Mouse (Mus musculus): ENCODE data around the gene Gtf3c5. TPM values are rescaled to one million over a fixed set of nuclear protein-coding genes. Genes with fewer than 3 reads are reported as not detected.
A peak's percentile ranks its signal among the peaks of the same experiment; 100 is the strongest.

Gtf3c5 gene
- polyA plus RNA-seq, 1 experiment from 2014 or later: 37.2 TPM

- Histone ChIP-seq H3K4me1 (peaks cover 89% of the 10 kb centered on the region), H3K9me3 (replicated peaks) (no peaks in the 10 kb centered on the region), H3K27ac (replicated peaks) (0 out of 2 replicates have a peak overlapping the region, but pooled peaks have one; percentile 37), H3K9ac (replicated peaks) (no peak overlapping the region), H3K4me3 (replicated peaks) (no peak overlapping the region), H3K4me2 (peak overlapping the region; percentile 24), H3K36me3 (peaks cover 4% of the 10 kb centered on the region; the same call in 1 of the 2 replicates), H3K27me3 (replicated peaks) (no peaks in the 10 kb centered on the region)
- ATAC-seq (ENCODE audit: low FRiP score): no peak
- 19% methylated on average over 2 of the region's 2 CpGs for WGBS
Measured at GRCm38 (mm10) chr2:28518231-28518630, 65.3 kb downstream of the Gtf3c5 start.

DNA sequence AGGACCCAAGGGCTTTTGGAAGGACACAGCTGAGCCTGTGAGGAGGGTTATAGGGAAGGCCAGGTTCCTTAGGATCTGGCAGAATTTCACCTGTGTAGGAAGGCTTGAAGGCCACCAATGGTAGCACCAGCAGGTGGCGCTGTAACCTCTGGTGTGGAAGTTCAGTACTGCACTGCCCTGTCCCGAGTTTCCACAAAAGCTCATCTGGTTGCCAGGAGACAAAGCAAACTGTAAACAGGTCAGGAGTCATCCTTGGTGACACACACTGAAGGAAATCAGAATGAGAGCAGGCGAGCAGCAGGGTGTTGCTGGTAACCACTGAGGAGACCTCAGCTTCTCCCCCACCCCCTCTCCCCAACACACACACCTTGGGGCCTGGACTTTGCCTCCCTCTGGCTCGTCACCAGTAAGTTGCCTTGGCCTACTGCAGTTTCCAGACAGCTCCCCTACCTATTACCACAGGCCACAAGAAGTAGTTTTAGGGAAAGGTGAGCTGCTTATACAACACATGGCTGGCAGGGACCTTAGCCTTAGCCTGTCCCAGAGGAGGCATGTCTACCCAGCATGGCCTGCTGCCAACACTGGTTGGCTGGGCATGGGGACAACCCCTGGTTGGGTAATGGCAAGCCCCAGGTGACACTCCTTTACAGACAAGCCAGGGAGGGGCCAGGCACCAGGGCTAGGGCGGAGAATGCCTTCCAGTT lies 66.2 kb downstream of the Gtf3c5 start:
- Histone ChIP-seq H3K9ac (replicated peaks) (no peak overlapping the region), H3K9me3 (replicated peaks) (no peaks in the 10 kb centered on the region), H3K4me3 (replicated peaks) (no peak overlapping the region), H3K36me3 (peaks cover 3% of the 10 kb centered on the region; the same call in 1 of the 2 replicates), H3K4me1 (peaks cover 88% of the 10 kb centered on the region), H3K27me3 (replicated peaks) (no peaks in the 10 kb centered on the region), H3K27ac (replicated peaks) (no peak overlapping the region), H3K4me2 (peak overlapping the region; percentile 24; the same call in 1 of the 2 replicates)
- 41% methylated on average over 5 of the region's 5 CpGs for WGBS
- no peak for ATAC-seq (ENCODE audit: low FRiP score)

Small RNA genes lying within 50 kb of the gene (microRNA-seq; reads per million reads assigned to microRNA genes)
- gene Gm22824: not detected

Other genes starting within 250 kb of the Gtf3c5 start
- gene Ppp1r26, start 137.0 kb downstream of the Gtf3c5 start, polyA plus RNA-seq (2015; fragmentation: Nextera tagmentation; extraction: Ambion mirVana): 12.4 and 13.9 TPM in 2 replicates
- 4.4 and 5.7 TPM in 2 replicates for gene 1700007K13Rik, start 117.4 kb downstream of the Gtf3c5 start, polyA plus RNA-seq (2015; fragmentation: Nextera tagmentation; extraction: Ambion mirVana)
- gene Mrps2, start 115.7 kb downstream of the Gtf3c5 start, polyA plus RNA-seq (2015; fragmentation: Nextera tagmentation; extraction: Ambion mirVana): 51.4 and 55.5 TPM in 2 replicates
- 1.2 and 2.1 TPM in 2 replicates for gene Gbgt1, start 86.9 kb downstream of the Gtf3c5 start, polyA plus RNA-seq (2015; fragmentation: Nextera tagmentation; extraction: Ambion mirVana)
- 2.1 and 3.5 TPM in 2 replicates for gene Gm10134, start 77.7 kb downstream of the Gtf3c5 start, polyA plus RNA-seq (2015; fragmentation: Nextera tagmentation; extraction: Ambion mirVana)
- gene Ralgds, start 70.6 kb downstream of the Gtf3c5 start, polyA plus RNA-seq (2015; fragmentation: Nextera tagmentation; extraction: Ambion mirVana): 64.7 and 70.4 TPM in 2 replicates
- gene Cel, start 20.3 kb downstream of the Gtf3c5 start, polyA plus RNA-seq (2015; fragmentation: Nextera tagmentation; extraction: Ambion mirVana): 0.09 and 3.3 TPM in 2 replicates
- gene Gfi1b, start 38.2 kb upstream of the Gtf3c5 start, polyA plus RNA-seq (2015; fragmentation: Nextera tagmentation; extraction: Ambion mirVana): 0.87 TPM in 1 of 2 replicates, not detected in the other
- gene Tsc1, start 57.5 kb upstream of the Gtf3c5 start, polyA plus RNA-seq (2015; fragmentation: Nextera tagmentation; extraction: Ambion mirVana): 29.8 and 33.3 TPM in 2 replicates
- 1.5 TPM in 2 replicates for gene Spaca9, start 116.0 kb upstream of the Gtf3c5 start, polyA plus RNA-seq (2015; fragmentation: Nextera tagmentation; extraction: Ambion mirVana)
- 1.7 and 1.8 TPM in 2 replicates for gene Ak8, start 116.4 kb upstream of the Gtf3c5 start, polyA plus RNA-seq (2015; fragmentation: Nextera tagmentation; extraction: Ambion mirVana)